Mouse (Mus musculus) layer of hippocampus, postnatal 25 days (tissue): ENCODE measurements around the gene Lef1. TPM values are rescaled to one million over a fixed set of nuclear protein-coding genes. Genes with fewer than 3 reads are reported as not detected.

Source experiments
- DNase-seq, 2 experiments: peaks; one replicate each; pipeline ENCODE4 v3.0.0; 2022; ENCODE audit warnings: mixed read lengths in 2 of 2, low spot score in 1 of 2; ENCODE audit errors: extremely low spot score in 1 of 2
- total RNA-seq, 2 experiments: library from RNA; stranded (reverse); gene quantifications; 2 replicates each; pipeline ENCODE4 v1.2.3; 2021

The Lef1 gene
- total RNA-seq, 2 experiments from 2014 or later = 5.4 to 5.8 TPM

DNA sequence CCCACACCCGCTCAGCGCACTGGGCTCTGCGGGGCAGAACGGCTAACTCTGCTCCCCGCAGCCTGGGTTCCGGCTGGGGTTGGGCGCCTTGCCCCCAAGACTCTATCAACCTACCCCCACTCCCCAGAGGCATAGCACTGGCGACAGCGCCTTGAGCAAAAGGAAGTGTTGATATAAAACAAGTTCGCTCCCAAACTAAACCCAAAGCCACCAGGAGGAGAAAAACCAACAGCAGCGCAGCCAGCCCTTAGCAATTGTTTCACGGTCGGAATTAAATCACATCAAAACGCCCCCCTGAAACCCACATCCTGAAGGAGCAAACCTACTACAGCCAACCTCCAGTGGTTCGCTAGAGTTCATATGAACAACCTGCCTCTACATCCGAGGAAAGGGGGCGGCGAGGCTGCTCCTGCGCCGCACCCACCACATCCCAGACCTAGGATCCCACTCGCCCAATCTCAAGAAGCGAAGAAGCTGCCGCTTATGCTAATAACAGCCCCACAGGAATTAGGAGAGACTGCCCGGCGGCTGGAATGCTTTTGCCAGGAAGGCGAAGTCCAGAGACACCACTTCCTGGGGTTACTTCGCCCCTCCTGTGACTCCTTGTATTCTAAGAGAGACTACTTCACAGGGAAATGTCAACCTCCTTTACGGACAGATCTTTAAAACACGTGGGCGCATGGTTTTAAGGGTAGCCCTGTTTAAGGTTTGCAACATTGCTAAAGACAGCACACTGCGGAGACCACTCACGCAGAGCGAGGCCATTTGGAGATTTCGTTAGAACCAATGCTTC lies 2.8 kb upstream of the Lef1 start:
- DNase-seq = no peak

GRCm38 (mm10) chr3:131108094-131108653 lies 2.1 kb upstream of the Lef1 start:
- DNase-seq = no peak

DNA sequence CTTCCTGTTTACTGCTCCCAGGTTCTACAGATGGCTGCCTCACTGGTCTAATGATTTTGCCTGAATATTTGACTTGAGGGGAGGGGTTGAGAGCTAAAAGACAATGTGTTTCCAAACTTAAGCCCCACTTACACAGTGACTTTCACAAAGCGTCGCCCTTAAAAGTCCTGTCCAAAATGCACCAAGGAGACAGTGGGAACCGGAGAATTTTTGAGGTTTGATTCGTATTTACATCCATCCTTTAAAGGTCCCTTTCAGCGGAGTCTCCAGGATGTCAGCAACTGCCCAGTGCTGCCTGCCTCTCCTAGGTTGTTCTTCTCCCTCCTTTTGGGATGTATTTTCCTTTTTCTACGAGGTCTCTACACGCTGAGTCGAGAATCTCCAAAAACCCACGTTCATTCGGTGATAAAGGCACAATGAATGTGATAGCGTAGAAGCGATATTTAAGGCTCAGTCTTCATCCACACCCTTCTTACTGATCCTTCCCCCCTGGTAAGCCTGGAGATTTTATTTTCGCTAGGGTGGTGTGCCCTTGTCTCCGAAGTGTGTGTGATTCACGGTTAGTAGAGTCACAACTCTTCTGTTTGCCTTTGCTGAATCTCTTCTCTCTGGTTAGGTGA lies 1.1 kb upstream of the Lef1 start:
- DNase-seq = no peak

- DNase-seq = no peak
These were observed 593 bp upstream of the Lef1 start for GRCm38 (mm10) chr3:131109686-131110070.

- DNase-seq = no peak
These were observed 1.0 kb downstream of the Lef1 start for GRCm38 (mm10) chr3:131111151-131111850.

GRCm38 (mm10) chr3:131111851-131112572 lies 1.7 kb downstream of the Lef1 start:
- DNase-seq = no peak

- DNase-seq = no peak
These were observed 2.3 kb downstream of the Lef1 start for GRCm38 (mm10) chr3:131112573-131112955.

DNA sequence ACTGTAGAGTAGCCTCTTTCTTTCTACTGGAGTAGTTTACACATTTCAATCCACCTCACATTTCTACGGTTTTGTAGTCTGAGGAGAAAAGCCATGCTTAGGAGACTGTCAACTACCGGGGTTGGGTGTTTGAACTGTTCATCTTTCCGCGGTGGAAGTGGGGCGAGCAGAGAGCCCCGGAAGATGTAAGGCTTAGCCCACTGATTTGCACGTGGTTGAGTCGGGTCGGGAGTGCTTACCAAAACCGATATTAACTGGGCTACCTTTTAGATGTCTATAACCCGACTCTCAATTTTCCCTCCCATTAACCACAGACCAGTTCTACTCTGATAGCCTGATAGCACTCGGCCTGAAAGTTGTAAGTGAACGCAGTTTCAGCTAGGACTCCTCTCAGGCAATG lies 2.8 kb downstream of the Lef1 start:
- DNase-seq = no peak

DNA sequence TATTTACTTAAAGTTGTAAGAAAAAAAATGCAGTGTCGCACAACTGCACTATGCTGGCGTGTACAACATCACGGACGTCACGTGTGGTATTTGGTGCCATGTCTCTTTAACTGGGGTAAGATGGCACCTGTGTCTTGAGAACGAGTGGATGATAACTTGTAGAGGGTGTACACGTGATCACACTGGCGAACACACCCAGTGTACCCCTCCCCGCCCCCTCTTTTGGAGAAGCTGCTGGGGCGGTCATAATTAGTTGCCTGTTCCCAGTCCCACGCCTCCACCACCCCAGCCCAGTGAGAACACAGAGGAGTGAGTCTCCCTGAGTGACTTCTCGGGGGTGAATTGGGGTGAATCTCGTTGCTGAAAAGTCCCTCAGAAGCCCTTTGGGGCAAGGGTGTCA lies 5.8 kb downstream of the Lef1 start:
- no peak for DNase-seq

DNA sequence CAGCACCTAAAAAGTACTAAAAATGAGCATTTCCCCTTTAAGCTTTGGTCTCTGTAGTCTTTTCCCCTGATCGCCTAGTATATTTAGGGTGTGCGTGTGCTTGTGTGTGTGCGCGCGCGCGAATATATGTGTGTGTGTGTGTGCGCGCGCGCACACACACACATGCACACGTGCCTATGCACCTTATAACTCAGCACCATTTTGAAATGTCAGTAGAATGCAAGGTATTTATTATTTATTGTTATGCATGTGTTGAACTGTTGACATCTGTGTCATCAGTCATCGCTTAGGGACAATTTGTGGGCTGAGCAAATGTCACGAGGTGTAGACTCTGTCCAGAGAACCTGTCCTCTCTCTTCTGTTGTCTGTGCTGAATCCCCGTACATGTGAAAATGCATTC lies 7.1 kb downstream of the Lef1 start:
- no peak for DNase-seq

- DNase-seq = no peak
These were observed 7.6 kb downstream of the Lef1 start for GRCm38 (mm10) chr3:131117883-131118282.

GRCm38 (mm10) chr3:131119435-131119834 lies 9.2 kb downstream of the Lef1 start:
- DNase-seq = no peak

GRCm38 (mm10) chr3:131123501-131123900 lies 13.2 kb downstream of the Lef1 start:
- no peak for DNase-seq

DNA sequence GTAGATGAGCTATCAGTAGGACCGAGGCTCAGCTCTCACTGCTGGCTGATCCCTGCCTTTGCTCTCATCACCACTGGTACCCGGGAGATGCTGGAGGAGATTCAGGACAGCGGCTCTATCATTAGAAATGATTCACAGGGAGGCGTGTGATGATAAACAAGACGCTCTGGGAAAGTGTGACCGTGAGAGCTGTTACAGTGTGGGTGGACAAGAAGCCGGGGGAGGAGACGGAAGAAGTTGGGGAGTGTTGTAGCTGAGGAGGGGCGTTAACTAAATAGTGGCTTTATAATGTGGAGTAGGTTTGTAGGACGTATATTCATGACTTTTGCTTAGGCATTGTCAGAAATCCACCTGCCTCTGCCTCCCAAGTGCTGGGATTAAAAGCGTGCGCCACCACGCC lies 15.6 kb downstream of the Lef1 start:
- DNase-seq = no peak

DNA sequence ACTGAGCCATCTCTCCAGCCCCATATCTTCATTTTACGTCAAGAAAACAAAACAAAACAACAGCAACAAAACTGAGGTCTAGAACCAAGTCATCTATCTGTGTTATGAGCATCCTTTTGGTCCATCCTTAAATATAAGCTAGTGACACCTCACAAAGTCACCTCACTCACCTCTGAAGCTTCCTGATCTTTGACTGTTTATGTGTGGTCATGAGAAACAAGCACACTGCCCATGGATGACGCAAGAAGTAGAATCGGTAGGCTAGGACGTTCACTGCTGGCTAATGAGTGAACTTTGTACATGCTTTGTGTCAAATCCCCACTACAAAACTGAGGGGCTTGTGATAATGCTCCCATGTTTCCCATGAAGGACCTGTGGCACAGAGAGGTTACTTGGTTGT lies 16.2 kb downstream of the Lef1 start:
- DNase-seq = no peak

- DNase-seq = no peak
These were observed 23.7 kb downstream of the Lef1 start for GRCm38 (mm10) chr3:131134003-131134402.

- DNase-seq = no peak
These were observed 25.2 kb downstream of the Lef1 start for GRCm38 (mm10) chr3:131135434-131135833.

DNA sequence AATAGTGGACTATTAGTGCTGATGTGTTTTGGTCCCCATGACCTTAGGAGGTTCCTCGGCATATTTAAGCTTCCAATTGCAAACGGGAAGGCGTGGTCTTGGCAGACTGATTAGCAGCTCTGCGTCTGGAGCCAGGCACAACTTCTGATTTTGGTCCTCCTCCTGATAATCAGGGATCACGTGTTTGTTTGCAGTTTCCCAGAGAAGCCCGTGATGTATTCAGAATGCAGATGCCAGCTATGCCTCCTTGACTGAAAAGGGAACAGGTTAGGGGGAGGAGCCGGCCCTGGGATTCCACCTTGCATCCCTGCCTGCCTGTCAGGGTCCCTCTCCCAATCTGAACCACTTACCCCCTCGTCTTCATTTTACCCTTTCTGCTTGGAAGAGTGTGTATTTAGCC lies 26.2 kb downstream of the Lef1 start:
- DNase-seq = no peak

- DNase-seq = no peak
These were observed 27.0 kb downstream of the Lef1 start for GRCm38 (mm10) chr3:131137119-131137781.

- no peak for DNase-seq
These were observed 28.0 kb downstream of the Lef1 start for GRCm38 (mm10) chr3:131138224-131138623.
